Mouse (Mus musculus): ENCODE results near the gene Atp2a3. TPM values are rescaled to one million over a fixed set of nuclear protein-coding genes. Genes with fewer than 3 reads are reported as not detected.

Gene Atp2a3
- polyA plus RNA-seq, 1 experiment from 2014 or later: 16.7 TPM

GRCm38 (mm10) chr11:73020953-73021800 is 60.2 kb downstream of the Atp2a3 start:
- WGBS: 75% methylated on average over 7 of the region's 7 CpGs
- Histone ChIP-seq H3K36me3 (ENCODE audit: control insufficient read depth, insufficient read depth) (no peaks in the 10 kb centered on the region), H3K27me3 (replicated peaks; ENCODE audit: control insufficient read depth, insufficient read depth, low read length) (peaks cover 6% of the 10 kb centered on the region; the same call in 1 of the 2 replicates), H3K4me3 (ENCODE audit: low read depth, low read length) (no peak overlapping the region), H3K9me3 (ENCODE audit: control insufficient read depth) (no peaks in the 10 kb centered on the region), H3K4me1 (replicated peaks; ENCODE audit: control insufficient read depth, insufficient read depth, low read length) (peaks cover 18% of the 10 kb centered on the region), H3K9ac (ENCODE audit: low read depth, low read length) (no peak overlapping the region), H3K4me2 (replicated peaks; ENCODE audit: low read depth) (no peak overlapping the region), H3K27ac (ENCODE audit: low read depth, low read length) (no peak overlapping the region)
- no peak for ATAC-seq
- TF ChIP-seq CTCF (IDR thresholded peaks at IDR 0.05; ENCODE audit: low read depth): no peak

- peaks cover 6% of the 10 kb centered on the region; the same call in 1 of the 2 replicates for H3K27me3 ChIP-seq (replicated peaks; ENCODE audit: control insufficient read depth, insufficient read depth, low read length)
- ATAC-seq: no peak
- TF ChIP-seq CTCF (IDR thresholded peaks at IDR 0.05; ENCODE audit: low read depth): no peak
- H3K9ac ChIP-seq (ENCODE audit: low read depth, low read length): no peak overlapping the region
- 58% methylated on average over 9 of the region's 9 CpGs for WGBS
- H3K4me2 ChIP-seq (replicated peaks; ENCODE audit: low read depth): no peak overlapping the region
- no peaks in the 10 kb centered on the region; the same call in 1 of the 2 replicates for H3K36me3 ChIP-seq (ENCODE audit: control insufficient read depth, insufficient read depth)
- peaks cover 18% of the 10 kb centered on the region for H3K4me1 ChIP-seq (replicated peaks; ENCODE audit: control insufficient read depth, insufficient read depth, low read length)
- H3K4me3 ChIP-seq (ENCODE audit: low read depth, low read length): no peak overlapping the region
- H3K27ac ChIP-seq (ENCODE audit: low read depth, low read length): no peak overlapping the region
- H3K9me3 ChIP-seq (ENCODE audit: control insufficient read depth): no peaks in the 10 kb centered on the region
These were observed 62.1 kb downstream of the Atp2a3 start for GRCm38 (mm10) chr11:73023099-73023498.

DNA sequence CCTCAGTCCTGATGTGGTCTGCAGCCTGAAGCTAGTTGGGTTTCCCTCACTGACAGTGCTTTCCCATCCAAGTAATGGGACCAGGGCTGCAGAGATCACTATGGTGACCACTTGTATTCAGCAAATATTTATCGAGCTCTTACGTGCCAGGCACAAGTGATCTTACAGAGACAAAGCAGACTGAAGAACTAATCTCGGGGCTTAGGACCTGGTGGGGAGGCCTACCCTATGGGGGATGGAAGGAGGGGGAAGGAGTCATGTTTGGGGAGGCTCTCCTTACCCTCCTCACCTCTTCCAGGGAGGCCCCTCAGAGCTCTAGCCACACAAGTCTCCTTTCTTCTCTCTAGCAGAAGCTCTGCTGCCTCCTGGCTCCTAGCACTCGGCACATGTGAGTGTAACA is 62.9 kb downstream of the Atp2a3 start:
- ATAC-seq: no peak
- H3K9ac ChIP-seq (ENCODE audit: low read depth, low read length): no peak overlapping the region
- 0 out of 2 replicates have a peak overlapping the region, but pooled peaks have one; percentile 17 for H3K4me2 ChIP-seq (replicated peaks; ENCODE audit: low read depth)
- 45% methylated on average over 4 of the region's 4 CpGs for WGBS
- peaks cover 6% of the 10 kb centered on the region; the same call in 1 of the 2 replicates for H3K27me3 ChIP-seq (replicated peaks; ENCODE audit: control insufficient read depth, insufficient read depth, low read length)
- no peak overlapping the region for H3K4me3 ChIP-seq (ENCODE audit: low read depth, low read length)
- H3K36me3 ChIP-seq (ENCODE audit: control insufficient read depth, insufficient read depth): no peaks in the 10 kb centered on the region; the same call in 1 of the 2 replicates
- H3K9me3 ChIP-seq (ENCODE audit: control insufficient read depth): no peaks in the 10 kb centered on the region
- H3K27ac ChIP-seq (ENCODE audit: low read depth, low read length): 0 out of 2 replicates have a peak overlapping the region, but pooled peaks have one; percentile 46
- H3K4me1 ChIP-seq (replicated peaks; ENCODE audit: control insufficient read depth, insufficient read depth, low read length): peaks cover 18% of the 10 kb centered on the region
- no peak for TF ChIP-seq CTCF (IDR thresholded peaks at IDR 0.05; ENCODE audit: low read depth)

DNA sequence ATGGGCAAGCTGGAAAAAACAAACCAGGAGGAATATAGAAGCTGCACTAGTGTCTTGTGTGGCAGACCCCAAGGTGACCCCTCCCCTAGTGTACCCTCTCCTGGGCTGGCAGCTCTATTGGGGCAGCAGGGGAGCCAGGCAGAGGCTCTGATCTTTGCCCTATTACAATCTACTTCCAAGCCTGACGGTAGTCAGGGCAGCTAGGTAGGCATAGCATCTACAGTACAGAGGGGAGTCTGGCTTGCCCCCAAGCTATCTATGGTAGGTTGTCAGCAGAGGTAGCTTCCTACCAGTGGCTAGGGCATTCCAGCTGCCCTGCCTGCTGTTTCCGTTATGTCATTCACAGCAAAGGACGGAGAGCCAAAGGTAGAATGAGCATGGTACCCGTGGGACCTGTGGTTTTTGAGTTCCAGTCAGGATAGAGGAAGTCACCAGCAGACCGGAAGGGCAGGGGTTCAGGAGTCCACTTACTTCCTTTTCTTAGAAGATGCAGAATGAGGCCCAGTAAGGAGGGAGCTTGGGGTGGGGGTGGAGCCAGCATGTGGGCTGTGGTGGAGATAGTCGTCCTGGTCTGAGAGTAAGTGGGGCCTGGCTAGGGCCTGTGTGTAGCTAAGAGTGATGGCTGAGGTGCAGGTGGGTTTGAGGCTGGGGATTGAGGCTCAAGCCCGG is 63.4 kb downstream of the Atp2a3 start:
- H3K9ac ChIP-seq (ENCODE audit: low read depth, low read length): no peak overlapping the region

DNA sequence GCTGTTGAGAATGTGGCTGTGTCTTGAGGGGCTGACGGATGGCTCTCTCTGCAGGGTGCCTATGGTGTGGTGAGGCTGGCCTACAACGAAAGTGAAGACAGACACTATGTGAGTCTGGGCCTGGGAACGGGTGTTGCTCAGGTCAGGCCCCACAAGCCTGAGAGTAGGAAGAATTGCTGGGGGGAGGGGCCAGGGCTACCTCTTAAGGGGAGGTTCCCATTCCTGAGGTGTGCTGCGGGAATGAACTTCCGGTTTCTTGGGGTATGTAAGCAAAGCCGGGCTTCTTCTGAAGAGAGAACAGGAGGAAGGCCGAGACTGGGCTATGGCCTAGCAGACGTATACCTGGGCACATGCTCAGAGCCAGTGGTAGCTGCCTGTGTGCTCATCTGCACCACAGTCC is 66.0 kb downstream of the Atp2a3 start:
- TF ChIP-seq CTCF (IDR thresholded peaks at IDR 0.05; ENCODE audit: low read depth): no peak
- Histone ChIP-seq H3K4me2 (replicated peaks; ENCODE audit: low read depth) (peak overlapping the region; percentile 3; the same call in 1 of the 2 replicates), H3K4me3 (ENCODE audit: low read depth, low read length) (no peak overlapping the region), H3K27me3 (replicated peaks; ENCODE audit: control insufficient read depth, insufficient read depth, low read length) (no peaks in the 10 kb centered on the region), H3K27ac (ENCODE audit: low read depth, low read length) (no peak overlapping the region), H3K9ac (ENCODE audit: low read depth, low read length) (no peak overlapping the region), H3K4me1 (replicated peaks; ENCODE audit: control insufficient read depth, insufficient read depth, low read length) (peaks cover 18% of the 10 kb centered on the region), H3K9me3 (ENCODE audit: control insufficient read depth) (no peaks in the 10 kb centered on the region), H3K36me3 (ENCODE audit: control insufficient read depth, insufficient read depth) (no peaks in the 10 kb centered on the region; the same call in 1 of the 2 replicates)
- WGBS: 37% methylated on average over 8 of the region's 8 CpGs
- ATAC-seq: peak; percentile 42; the same call in 1 of the 2 replicates

More for the DNA sequence above, 63.4 kb downstream of the Atp2a3 start:
- ATAC-seq: peak; percentile 42
- Histone ChIP-seq H3K27ac (ENCODE audit: low read depth, low read length) (peak overlapping the region; percentile 46), H3K4me2 (replicated peaks; ENCODE audit: low read depth) (peak overlapping the region; percentile 17; the same call in 1 of the 2 replicates), H3K36me3 (ENCODE audit: control insufficient read depth, insufficient read depth) (no peaks in the 10 kb centered on the region; the same call in 1 of the 2 replicates), H3K9me3 (ENCODE audit: control insufficient read depth) (no peaks in the 10 kb centered on the region), H3K27me3 (replicated peaks; ENCODE audit: control insufficient read depth, insufficient read depth, low read length) (peaks cover 5% of the 10 kb centered on the region; the same call in 1 of the 2 replicates), H3K4me1 (replicated peaks; ENCODE audit: control insufficient read depth, insufficient read depth, low read length) (peaks cover 18% of the 10 kb centered on the region), H3K4me3 (ENCODE audit: low read depth, low read length) (no peak overlapping the region)
- no peak for TF ChIP-seq CTCF (IDR thresholded peaks at IDR 0.05; ENCODE audit: low read depth)
- WGBS: 39% methylated on average over 7 of the region's 7 CpGs
